Mouse (Mus musculus): ENCODE measurements around the gene Slc7a6.

Gene Slc7a6

DNA sequence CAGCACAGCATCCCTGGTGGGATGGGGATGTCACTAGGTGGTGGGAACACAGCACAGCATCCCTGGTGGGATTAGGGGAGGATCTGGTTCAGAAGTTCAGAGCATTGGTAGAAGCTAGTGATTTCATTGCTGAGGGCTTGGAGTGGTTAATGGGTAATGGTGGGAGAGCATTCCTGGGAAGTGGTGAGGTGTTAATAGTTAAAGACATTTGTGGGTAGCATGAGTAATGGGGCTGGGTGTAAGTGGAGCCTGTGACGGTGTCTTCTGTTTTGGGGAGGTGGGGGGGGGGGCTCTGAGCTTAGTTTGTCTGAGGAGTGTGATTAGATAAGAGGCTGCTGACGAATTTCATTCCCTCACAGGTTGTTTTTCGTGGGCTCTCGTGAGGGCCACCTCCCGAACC is 25.4 kb downstream of the Slc7a6 start:
- TF ChIP-seq GATA4 (IDR thresholded peaks at IDR 0.05; ENCODE audit: insufficient replicate concordance, low read length): no peak

DNA sequence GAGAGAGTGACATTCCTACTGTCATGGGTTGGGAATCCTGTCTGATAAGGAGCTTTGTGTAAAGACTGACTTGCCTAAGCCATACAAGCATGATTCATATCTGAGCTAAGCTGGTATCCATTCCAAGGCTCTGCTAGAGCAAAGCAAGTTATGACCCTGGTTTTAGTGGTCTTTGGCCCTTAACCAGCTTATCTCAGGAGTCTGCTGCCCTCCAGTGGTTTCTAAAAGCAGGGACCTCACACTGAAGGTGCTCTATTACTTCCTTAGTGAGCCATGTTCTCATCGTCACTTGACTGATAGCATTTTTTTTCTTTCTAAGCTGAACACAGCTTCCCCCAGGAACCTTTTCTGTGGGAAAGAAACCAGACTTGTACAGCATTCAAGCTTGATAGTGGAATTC is 30.1 kb downstream of the Slc7a6 start:
- TF ChIP-seq GATA4 (IDR thresholded peaks at IDR 0.05; ENCODE audit: insufficient replicate concordance, low read length): no peak

- TF ChIP-seq GATA4 (IDR thresholded peaks at IDR 0.05; ENCODE audit: insufficient replicate concordance, low read length): no peak
Observed at GRCm38 (mm10) chr8:106210035-106210731, 41.5 kb downstream of the Slc7a6 start.

DNA sequence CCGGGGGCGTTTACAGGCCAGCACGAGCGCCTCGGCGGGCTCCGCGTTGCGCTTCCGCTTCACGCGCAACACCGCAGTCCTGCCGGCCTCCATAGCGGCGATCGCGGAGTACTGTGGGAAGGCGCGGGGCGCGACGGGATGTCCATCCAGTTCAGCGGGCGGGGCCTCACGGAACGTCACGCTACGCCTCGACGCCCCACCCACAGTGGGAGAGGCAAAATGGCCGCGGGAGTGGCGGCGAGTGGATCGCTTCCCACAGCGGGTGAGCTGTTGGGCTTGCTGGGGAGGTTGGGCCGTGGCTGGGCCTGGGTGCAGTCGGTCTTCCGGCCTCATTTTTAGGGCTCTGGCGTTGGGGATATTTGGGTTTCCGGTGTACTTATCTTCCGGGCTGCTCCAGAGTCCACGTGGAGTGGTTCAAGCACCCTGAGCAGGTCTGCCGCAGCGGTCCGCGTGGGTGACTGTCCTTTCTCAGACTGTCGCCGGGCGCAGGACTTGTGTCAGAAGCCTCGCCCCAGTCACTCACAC is 42.2 kb downstream of the Slc7a6 start, which contains the start of the genes Slc7a6os and Prmt7:
Gene Slc7a6os (minus strand): TSS at position 115 of the 525 bp plus-strand sequence.
Gene Prmt7 (plus strand): TSS at position 116 of the 525 bp plus-strand sequence.
- peak; percentile 38; the same call in 1 of the 2 replicates for TF ChIP-seq GATA4 (IDR thresholded peaks at IDR 0.05; ENCODE audit: insufficient replicate concordance, low read length)

DNA sequence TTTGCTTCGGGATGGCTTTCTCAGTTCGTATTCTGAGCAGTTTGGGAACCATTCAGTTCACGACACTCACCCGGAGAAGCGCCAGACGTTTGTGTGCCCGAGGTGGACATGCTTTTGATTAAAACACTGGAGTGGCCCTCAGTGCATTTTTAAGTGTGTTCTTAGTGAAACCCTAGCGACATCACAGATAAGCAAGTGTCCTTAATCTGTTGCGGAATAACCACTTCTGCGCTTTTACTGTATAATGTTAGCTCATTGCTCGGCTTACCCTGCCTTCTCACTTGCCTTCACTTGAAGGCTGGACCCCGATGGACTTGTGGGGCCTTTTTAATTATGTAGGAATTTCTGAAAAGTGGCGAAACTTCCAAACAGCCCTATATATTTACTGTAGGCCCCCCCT is 42.8 kb downstream of the Slc7a6 start:
- TF ChIP-seq GATA4 (IDR thresholded peaks at IDR 0.05; ENCODE audit: insufficient replicate concordance, low read length): no peak

DNA sequence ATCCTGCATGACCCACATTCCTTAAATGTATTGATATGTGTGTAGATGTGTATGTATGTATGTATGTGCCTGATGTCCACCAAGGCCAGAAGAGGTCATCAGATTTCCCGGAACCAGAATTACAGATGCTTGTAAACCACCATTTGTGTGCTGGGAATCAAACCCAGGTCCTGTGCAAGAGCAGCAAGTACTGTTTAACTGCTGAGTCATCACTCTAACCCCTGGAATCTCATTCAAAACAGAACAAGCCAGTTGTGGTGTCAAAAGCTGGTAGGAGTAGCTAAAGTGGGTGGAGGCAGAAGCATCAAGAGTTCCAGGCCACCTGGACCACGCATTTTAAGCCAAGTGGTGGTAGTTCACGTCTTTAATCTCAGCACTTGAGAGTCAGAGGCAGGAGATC is 45.3 kb downstream of the Slc7a6 start:
- no peak for TF ChIP-seq GATA4 (IDR thresholded peaks at IDR 0.05; ENCODE audit: insufficient replicate concordance, low read length)

- TF ChIP-seq GATA4 (IDR thresholded peaks at IDR 0.05; ENCODE audit: insufficient replicate concordance, low read length): no peak
Observed at GRCm38 (mm10) chr8:106219620-106220019, 51.0 kb downstream of the Slc7a6 start.

DNA sequence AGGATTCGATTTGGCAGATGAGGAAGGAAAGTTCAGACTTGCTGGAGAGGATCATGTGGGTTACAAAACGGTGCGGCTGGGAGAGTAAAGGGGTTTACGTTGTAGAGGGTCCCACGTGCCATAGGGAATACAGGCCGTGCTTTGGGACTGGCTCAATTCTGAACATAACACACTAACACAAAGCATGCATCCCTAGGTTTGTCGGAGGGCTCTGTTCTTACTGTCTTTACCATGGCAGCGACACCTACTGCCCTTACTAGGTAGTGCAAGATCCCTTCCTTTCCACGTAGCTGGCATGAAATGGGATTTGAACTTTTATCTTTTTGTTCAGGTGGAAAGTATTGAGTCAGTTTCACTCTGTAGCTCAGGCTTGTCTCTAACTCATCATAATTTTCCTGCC is 57.9 kb downstream of the Slc7a6 start:
- no peak for TF ChIP-seq GATA4 (IDR thresholded peaks at IDR 0.05; ENCODE audit: insufficient replicate concordance, low read length)

GRCm38 (mm10) chr8:106231536-106231935 is 62.9 kb downstream of the Slc7a6 start:
- no peak for TF ChIP-seq GATA4 (IDR thresholded peaks at IDR 0.05; ENCODE audit: insufficient replicate concordance, low read length)

DNA sequence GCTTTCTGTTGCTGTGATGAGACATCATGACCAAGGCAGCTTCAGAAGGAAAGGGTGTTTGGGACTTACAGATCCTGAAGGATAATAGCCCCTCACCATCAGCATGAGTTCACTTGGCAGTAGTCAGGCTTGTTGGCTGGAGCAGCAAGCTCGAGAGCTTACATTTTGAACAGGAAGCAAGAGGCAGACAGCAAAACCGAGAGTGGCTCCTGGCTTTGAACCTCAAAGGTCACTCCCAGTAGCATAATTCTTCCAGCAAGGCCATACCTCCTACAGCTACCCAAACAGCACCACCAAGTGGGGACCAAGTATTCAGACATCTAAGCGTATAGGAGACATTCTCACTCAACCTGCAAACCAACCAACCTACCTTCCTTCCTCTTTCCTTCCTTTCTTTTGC is 64.1 kb downstream of the Slc7a6 start:
- no peak for TF ChIP-seq GATA4 (IDR thresholded peaks at IDR 0.05; ENCODE audit: insufficient replicate concordance, low read length)

DNA sequence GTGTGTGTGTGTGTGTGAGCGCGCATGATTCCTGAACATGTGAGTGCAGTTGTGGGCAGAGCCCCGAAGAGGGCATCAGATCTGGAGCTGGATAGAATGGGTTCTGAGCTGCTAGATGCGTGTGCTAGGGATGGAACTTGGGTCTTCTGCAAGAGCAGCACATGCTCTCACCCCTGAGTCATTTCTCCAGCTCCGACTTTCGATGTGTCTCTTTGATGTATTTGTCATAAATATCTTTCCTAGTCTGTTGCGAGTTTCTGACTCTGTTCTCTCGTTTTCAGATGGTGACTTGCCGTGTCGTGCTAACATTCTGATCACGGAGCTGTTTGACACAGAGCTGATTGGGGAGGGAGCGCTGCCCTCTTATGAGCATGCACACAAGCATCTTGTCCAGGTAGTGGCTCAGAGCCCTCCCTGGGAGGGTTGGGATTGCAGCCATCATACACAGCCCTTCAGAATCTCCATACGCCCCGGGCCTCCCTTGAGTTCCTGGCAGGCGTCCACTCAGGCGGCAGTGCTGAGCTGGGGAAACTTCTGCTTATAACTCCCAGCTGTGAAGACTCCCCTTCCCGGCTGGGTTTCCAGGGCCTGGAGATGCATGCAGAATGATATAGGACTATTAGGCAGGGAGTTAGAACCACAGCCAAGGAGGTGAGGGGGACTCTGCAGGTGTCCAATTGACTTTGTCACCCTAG is 66.1 kb downstream of the Slc7a6 start:
- TF ChIP-seq GATA4 (IDR thresholded peaks at IDR 0.05; ENCODE audit: insufficient replicate concordance, low read length): no peak

GRCm38 (mm10) chr8:106237106-106237505 is 68.4 kb downstream of the Slc7a6 start:
- no peak for TF ChIP-seq GATA4 (IDR thresholded peaks at IDR 0.05; ENCODE audit: insufficient replicate concordance, low read length)
